Mouse (Mus musculus) cerebellum, adult 9-11 months (tissue): ENCODE results near the gene Depp1.

Source experiments
- DNase-seq: peaks from one replicate; pipeline ENCODE4 v3.0.0; 2022

The Depp1 gene

GRCm38 (mm10) chr6:116651437-116652118 is 1.2 kb downstream of the Depp1 start:
- DNase-seq: peak; percentile 23

DNA sequence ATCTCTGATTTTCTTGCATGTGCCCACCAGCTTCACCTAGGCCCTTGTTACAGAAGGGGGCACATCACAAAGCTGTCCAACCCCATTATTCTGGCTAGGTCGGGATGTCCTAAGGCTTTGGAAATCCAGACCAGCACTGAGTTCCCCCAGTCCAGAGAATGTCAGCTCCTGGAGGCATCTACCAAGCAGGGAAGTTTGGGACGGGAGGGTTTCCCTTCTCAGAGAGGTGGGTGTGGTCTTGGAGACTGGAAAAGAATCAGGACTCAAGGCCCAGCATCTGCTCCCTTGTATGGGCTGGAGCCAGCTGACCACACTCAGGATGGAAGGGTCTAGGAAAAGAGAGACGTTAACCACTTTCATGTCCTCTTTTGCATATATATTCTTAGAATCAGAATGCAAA is 2.8 kb downstream of the Depp1 start:
- DNase-seq: no peak

GRCm38 (mm10) chr6:116653684-116654454 is 3.5 kb downstream of the Depp1 start:
- DNase-seq: no peak

GRCm38 (mm10) chr6:116663364-116663763 is 13.0 kb downstream of the Depp1 start:
- DNase-seq: no peak

DNA sequence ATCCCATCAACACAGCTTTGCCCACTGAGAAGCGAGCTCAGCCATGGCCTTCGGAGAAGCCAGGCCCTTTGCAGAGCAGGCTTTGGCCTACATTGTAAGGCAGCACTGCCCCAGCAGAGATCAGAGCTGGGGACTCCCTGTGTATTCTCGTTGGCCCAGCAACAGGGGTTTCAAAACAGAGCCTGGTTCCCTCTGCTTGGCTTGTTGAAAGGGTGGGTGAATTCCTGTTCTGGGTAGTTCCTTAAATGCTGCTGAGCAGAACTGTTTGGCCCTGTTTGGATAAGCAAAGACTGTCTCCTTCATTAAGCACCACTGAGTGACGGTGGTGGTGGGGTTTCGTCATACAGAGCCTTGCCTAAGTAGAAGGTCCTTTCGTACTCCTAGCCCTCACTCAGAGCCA is 13.6 kb downstream of the Depp1 start:
- no peak for DNase-seq

- no peak for DNase-seq
These were observed 14.4 kb downstream of the Depp1 start for GRCm38 (mm10) chr6:116664830-116665229.

DNA sequence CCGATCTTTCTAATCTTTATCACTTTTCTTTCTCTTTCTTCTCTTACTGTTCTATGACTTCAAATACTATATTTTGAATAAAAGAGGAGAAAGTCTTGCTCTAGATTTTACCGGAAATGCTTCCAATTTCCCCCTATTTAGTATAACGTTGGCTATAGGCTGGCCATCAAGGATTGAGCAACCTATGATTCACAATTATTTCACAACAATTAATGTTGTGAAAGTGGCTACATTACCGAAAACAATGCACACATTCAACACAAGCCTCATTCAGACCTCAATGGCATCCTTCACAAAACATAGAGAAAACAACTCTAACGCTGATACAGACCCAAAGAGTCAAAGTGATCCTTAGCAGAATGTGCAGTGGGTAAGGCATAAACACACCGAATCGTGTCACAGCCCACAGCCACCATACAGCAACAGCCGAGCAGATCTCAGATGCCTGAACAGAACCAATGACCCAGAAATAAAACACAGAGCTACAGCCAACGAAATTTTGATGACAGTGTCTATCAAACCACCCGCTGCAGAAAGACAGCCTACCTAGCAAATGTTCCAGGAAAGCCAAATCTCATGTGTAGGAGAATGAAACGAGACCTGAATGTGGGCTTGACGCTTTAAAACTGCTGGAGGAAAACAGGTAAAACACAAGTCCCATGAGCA is 15.8 kb downstream of the Depp1 start:
- DNase-seq: no peak

DNA sequence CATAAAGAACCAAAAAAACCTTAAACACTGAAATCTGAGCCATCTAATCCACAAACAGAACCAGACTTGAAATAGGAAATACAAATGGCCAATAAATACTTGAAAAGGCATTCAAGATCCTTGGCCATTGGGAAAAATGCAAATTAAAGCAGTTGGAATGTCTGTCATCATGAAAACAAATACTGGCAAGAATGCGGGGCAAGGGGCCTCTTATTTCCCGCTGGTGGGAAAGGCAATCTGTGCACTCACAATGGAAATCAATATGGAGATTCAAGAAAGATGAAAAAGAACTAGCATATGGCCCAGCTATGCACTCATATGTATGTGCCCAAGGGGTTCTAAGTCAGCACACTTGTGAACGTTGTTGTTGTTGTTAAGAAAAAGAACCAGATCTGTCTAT is 16.5 kb downstream of the Depp1 start:
- DNase-seq: no peak

- DNase-seq: no peak
These were observed 17.0 kb downstream of the Depp1 start for GRCm38 (mm10) chr6:116667382-116667781.

DNA sequence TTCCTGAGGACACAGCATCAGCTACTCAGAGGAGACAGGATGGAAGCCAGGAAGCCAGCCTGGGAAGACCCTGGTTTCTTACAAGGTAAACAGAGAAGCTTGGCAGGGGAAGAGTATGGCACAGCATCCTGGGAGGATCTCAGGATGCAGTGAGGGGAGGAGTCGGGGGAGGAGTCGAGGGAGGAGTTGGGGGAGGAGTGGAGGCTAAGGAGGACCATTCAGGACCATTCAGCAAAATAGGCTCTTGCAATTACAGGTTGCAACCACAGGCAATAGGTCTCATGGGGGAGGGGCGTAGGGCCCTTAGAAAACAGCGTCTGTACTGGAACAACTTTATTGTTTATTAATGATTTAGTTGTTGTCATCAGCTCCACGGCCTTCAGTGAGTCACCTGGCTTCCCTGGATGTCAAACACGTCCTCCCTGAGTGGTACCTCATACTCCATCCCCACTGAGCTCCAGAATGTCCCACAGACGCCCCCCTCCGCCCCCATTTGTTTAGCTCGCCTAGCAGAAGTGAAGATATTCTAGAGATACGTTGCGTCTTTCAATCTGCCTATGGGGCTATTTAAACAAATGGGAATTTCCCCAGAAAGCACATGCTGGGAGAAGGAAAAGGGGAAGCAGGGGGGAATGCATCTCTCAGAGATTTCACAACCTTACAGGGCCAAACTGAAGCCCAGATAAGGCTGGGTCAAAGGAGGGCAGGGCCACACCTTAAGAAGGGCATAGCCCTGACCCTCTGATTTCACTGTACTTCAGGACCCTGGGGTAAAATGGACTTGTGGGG is 18.5 kb downstream of the Depp1 start:
- DNase-seq: no peak

GRCm38 (mm10) chr6:116670144-116670543 is 19.7 kb downstream of the Depp1 start:
- no peak for DNase-seq

- no peak for DNase-seq
These were observed 20.6 kb downstream of the Depp1 start for GRCm38 (mm10) chr6:116671031-116671430.

DNA sequence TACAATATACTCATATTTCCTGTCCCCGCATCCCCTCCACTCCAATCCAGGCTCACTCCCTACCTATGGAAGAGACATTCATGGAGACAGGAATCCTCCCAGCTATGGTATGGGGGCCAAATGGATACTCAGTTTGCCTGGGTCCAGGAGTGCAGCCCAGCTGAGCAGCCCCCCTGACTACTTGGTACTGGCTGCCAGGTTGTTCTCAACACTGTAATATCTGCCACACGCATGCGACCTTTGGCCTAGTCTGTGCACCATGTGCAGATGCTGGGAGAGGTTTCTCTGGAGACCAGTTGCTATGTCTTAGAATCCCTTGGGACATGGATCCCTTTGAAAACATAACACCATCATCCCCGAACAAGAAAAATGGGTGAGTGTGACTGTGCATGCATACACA is 21.4 kb downstream of the Depp1 start:
- no peak for DNase-seq

DNA sequence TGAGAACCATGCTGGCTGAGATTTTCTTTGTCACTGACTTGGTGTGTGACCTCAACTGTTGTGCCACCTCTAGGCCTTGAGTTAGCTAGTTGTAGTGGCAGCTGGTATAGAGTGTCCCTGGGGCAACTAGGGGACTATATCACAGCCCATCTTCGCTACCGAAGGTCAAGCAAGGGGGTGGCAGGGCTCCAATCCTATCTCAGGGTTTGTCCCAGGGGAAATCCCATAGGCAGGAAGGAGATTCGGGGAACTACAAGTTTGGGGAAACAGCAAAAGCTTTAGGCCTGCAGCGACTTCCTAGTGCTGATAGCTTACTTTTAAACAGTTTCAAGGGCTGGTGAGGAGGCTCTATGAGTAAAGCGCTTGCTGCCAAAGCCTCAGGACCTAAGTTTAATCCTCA is 21.9 kb downstream of the Depp1 start:
- DNase-seq: no peak

DNA sequence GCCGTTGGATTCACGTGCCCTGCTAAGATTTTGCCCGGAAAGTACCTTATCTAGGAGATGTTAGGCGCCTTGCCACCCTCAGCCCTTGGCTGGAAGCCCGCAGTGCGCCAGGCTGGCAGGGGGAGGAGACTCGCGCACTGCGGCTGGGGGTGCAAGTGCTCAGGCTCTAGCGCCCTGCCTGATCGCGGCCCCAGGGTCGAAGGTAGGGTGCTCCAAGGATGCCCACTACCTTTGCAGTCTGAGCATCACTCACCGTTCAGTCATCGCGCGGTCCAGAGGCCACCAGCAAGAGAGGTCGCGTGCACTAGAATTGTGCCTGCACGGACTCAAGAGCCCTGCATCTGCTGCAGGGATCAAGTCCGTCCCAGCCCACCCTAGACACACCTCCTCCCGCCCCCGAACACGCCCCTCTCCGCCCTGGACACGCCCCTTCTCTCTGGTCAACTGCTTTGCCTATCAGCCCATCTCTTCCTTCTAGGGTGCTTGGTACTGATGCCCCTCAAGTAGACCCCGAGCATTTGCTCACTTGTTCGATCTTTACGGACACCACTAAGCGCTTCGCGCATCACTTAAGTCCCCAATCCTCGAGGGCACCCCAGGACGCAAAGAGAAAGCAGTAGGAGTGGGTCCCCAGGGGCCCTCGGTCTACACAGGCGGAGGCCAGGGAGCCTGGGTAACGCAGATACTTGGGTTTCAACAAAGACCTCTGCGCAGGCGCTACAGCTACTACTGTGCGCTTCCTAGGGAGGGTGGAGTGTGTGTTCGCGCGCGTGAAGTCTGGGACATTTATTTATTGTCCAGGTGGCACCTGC is 23.3 kb downstream of the Depp1 start, which contains the start of gene Rassf4:
Gene Rassf4 (minus strand): TSS at position 482 of the 812 bp plus-strand sequence.
- peak; percentile 52 for DNase-seq

DNA sequence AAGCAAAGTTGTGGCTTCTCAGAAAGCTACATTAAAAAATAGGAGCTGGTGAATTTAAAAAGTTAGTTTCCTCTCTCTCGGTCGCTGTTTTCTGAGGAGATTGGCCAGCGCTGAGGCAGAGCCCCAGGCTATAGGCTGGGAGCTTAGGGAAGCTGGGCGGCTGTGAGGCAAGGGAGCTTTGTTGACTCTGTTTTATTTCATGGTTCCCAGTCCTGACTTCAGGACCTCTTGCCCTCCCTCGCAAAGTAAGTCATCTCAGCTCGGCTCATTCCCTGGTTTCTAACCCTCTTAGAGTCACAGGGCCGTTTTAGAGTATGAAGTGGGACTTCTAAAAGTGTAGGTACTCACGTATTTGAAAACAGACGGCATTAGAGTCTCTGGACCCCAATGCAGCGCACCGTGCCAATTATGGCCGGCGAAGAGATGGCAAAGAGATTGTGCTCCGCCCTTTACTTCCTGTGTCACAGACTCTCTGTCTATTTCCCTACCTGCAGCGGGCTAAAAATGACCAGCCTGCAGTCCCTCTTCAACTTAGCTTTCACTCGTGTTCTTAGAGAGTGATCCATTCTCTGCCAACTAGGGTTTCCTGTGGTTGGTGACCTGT is 24.0 kb downstream of the Depp1 start:
- no peak for DNase-seq

DNA sequence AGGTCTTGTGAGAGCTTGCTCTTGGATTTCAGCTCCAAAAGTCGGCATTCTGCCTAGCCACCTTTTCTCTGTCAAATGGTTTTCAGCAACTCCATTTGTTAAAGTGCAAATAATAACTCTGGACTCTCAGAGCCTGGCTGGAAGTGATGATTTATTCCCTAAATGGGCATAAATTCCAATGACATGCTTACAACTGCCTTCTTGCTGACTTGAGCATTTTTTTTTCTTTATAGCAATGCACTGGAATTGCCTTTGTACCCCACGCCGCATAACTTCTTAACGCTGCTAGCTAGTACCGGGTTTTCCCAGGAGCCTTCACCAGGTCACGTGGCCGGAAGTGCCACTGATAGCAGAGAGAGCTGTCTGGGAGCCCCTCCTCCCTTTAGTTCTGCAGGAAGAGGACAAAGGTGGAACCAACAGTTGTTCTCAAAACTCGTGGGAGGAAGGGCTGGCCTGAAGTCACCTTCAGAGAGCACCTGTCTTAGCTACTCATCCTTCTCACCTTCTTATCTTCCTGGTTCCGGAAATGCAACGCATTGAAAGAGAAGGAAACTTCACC is 26.0 kb downstream of the Depp1 start:
- DNase-seq: no peak

DNA sequence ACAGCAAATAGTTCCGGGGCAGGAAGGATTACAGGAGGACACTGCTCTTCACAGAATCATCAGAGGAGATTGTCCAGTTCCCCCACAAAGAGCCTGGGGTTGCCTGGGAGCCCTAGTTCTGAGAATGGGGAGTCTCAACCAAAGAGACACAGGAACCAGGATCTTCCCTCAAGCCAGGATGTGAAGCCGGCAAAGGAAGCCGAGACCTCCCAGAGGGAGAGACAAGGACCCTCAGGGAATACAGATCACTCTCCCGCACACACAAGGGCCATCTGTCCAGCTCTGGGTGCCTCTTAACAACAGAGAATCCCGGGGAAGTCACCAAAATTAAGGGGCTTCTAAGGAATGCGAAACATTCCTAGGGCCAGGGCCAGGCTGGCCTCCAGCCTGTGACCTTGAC is 26.9 kb downstream of the Depp1 start:
- no peak for DNase-seq

DNA sequence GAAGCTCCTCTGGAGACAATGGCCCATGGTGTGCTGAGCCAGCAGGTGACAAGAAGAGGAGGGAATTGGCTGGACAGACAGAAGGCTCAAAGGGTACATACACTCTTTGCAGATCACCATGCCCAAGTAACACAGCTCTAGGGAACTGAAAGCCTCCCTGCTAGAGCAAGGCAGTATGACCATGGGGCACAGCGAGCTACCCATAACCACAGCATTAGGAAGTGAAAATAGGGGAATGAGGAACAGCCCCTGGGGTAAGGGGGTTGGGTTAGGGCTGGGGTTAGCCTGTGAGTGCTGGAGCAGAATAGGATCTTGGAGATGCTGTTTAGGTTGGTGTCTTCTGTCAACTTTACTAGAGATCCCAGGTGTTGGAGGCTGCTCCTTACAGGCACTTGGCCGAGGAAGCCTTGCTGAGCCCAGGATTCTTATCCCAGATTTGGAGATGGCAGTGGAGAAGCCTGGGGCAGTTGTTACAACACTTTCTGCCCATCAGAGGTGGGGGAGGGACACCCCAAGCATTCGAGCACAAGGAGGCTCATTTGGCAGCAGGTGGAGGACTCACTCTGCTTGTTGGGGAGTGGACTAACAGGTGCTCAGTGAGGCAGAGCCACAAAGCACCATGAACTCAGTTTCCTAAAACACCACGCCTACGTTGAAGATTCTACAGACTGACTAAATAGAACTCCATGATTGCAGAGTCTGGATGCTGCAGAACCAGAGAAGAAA is 29.3 kb downstream of the Depp1 start:
- no peak for DNase-seq

GRCm38 (mm10) chr6:116682317-116682716 is 31.9 kb downstream of the Depp1 start:
- no peak for DNase-seq

- DNase-seq: no peak
These were observed 43.2 kb downstream of the Depp1 start for GRCm38 (mm10) chr6:116693639-116694038.
